Mouse (Mus musculus) kidney, adult 10 weeks (tissue): Measurements from ENCODE around the gene Ghdc. TPM values are rescaled to one million over a fixed set of nuclear protein-coding genes. Genes with fewer than 3 reads are reported as not detected.

ENCODE experiments used
- polyA plus RNA-seq: library from polyadenylated mRNA; stranded (reverse); fragments of 350-450 nt; fragmentation: Illumina TruSeq; extraction: RNeasy Lipid Tissue Mini Kit (QIAGEN cat#74804); gene quantifications from one replicate; pipeline ENCODE4 v1.2.3, GENCODE M21; 2014; ENCODE audit warnings: low read depth, low replicate concordance

Ghdc gene
- polyA plus RNA-seq, result 4.0 TPM

GRCm38 (mm10) chr11:100770646-100771408 lies at the start of gene Ghdc:
Gene Ghdc, minus strand, starts transcription at chr11:100770957.

GRCm38 (mm10) chr11:100762831-100763230 lies 7.9 kb downstream of the Ghdc start, which contains the start of gene Hcrt:
Gene Hcrt, minus strand, starts transcription at chr11:100762931.

GRCm38 (mm10) chr11:100759611-100760233 lies 11.0 kb downstream of the Ghdc start, which contains the start of gene Kcnh4:
Gene Kcnh4, minus strand, starts transcription at chr11:100759942.

GRCm38 (mm10) chr11:100738066-100738604 lies 32.6 kb downstream of the Ghdc start, which contains the start of gene Rab5c:
Gene Rab5c, minus strand, starts transcription at chr11:100738215.

Other genes with a start within 250 kb of the Ghdc start
- 52.3 TPM for gene Acly, start 243.0 kb downstream of the Ghdc start, polyA plus RNA-seq
- gene Ttc25, start 225.3 kb downstream of the Ghdc start, polyA plus RNA-seq, result 0.53 TPM
- 2.3 TPM for gene Cnp, start 196.1 kb downstream of the Ghdc start, polyA plus RNA-seq
- 2.0 TPM for gene Nkiras2, start 151.7 kb downstream of the Ghdc start, polyA plus RNA-seq
- 114 TPM for gene Dnajc7, start 150.8 kb downstream of the Ghdc start, polyA plus RNA-seq
- gene Zfp385c, start 78.5 kb downstream of the Ghdc start, polyA plus RNA-seq, result not detected
- gene Dhx58, start 66.7 kb downstream of the Ghdc start, polyA plus RNA-seq, result 0.44 TPM
- 1.3 TPM for gene Kat2a, start 58.5 kb downstream of the Ghdc start, polyA plus RNA-seq
- gene Hspb9, start 57.1 kb downstream of the Ghdc start, polyA plus RNA-seq, result not detected
- 63.6 TPM for gene Rab5c, start 32.7 kb downstream of the Ghdc start, polyA plus RNA-seq
- not detected for gene Kcnh4, start 11.0 kb downstream of the Ghdc start, polyA plus RNA-seq
- not detected for gene Hcrt, start 8.0 kb downstream of the Ghdc start, polyA plus RNA-seq
- gene Stat5b, start 79.8 kb upstream of the Ghdc start, polyA plus RNA-seq, result 4.4 TPM
- 2.6 TPM for gene Stat5a, start 88.4 kb upstream of the Ghdc start, polyA plus RNA-seq
- 20.1 TPM for gene Stat3, start 168.6 kb upstream of the Ghdc start, polyA plus RNA-seq
- gene Cavin1, start 199.9 kb upstream of the Ghdc start, polyA plus RNA-seq, result 17.6 TPM
- gene Atp6v0a1, start 238.5 kb upstream of the Ghdc start, polyA plus RNA-seq, result 43.7 TPM